ENCODE assay signal across 18 mouse cellular contexts in genomic region chr2:142407341-142407740, GRCm38 (mm10).
"Had no signal": no experiment of that assay in that cellular context is flagged by ENCODE, and none has a peak within 500 bp of the region (broad histone marks: within the 10 kb centered on the region; RNA-seq: fewer than 3 reads in every experiment).

No protein-coding gene starts in this region.

- ATAC-seq: midbrain, embryonic 16.5 days had no signal

- H3K4me1 ChIP-seq: neural tube, embryonic 13.5 days had no signal

- DNase-seq: lung, embryonic 14.5 days; lung, postnatal 10 days; lung, postnatal 4 days; midbrain, embryonic 14.5 days; retina, postnatal 1 day; right cerebral cortex, adult 18-20 months; right cerebral cortex, postnatal 25 days; right cerebral cortex, postnatal 4 days; spleen, adult 18-20 months; thymus, adult 18-20 months; thymus, postnatal 14 days; thymus, postnatal 36 days had no signal

- H3K27me3 ChIP-seq: neural tube, embryonic 13.5 days; neural tube, embryonic 15.5 days had no signal

- H3K9me3 ChIP-seq: midbrain, embryonic 10.5 days; midbrain, embryonic 12.5 days; neural tube, embryonic 13.5 days; neural tube, embryonic 15.5 days had no signal

- H3K36me3 ChIP-seq: midbrain, embryonic 10.5 days; midbrain, embryonic 12.5 days; neural tube, embryonic 13.5 days; neural tube, embryonic 15.5 days had no signal

- H3K27ac ChIP-seq: midbrain, embryonic 10.5 days; midbrain, embryonic 12.5 days; neural tube, embryonic 13.5 days; neural tube, embryonic 15.5 days had no signal

- H3K4me3 ChIP-seq: midbrain, embryonic 10.5 days; midbrain, embryonic 12.5 days; myocyte; neural tube, embryonic 13.5 days; neural tube, embryonic 15.5 days had no signal

- H3K9ac ChIP-seq: lung, embryonic 14.5 days; midbrain, embryonic 12.5 days; neural tube, embryonic 13.5 days; neural tube, embryonic 15.5 days had no signal

- H3K4me2 ChIP-seq: lung, embryonic 14.5 days; midbrain, embryonic 12.5 days; neural tube, embryonic 13.5 days; neural tube, embryonic 15.5 days had no signal
